In genomic region chr7:24473913-24474529, GRCm38 (mm10) we compare ENCODE assay signal across 8 mouse cellular contexts. TPM values are rescaled to one million over a fixed set of nuclear protein-coding genes. Genes with fewer than 3 reads are reported as not detected.
A peak's percentile ranks its signal among the peaks of the same experiment; 100 is the strongest.
DNase-seq lines count a peak whose midpoint lies in the region; ATAC-seq and TF ChIP-seq lines count a peak whose summit lies in the region.

No protein-coding gene starts in this region.

- WGBS in kidney, embryonic 15.5 days = 54% methylated on average over 10 of the region's 10 CpGs
- WGBS in forebrain, embryonic 16.5 days = 44% methylated on average over 10 of the region's 10 CpGs
- WGBS in kidney, adult 2 months = 51% methylated on average over 10 of the region's 10 CpGs
- WGBS in stomach, postnatal 0 days = 56% methylated on average over 10 of the region's 10 CpGs

- no peak for TF ChIP-seq POLR2A in kidney, adult 2 months (IDR thresholded peaks at IDR 0.05; ENCODE audit: low read depth, low read length)
- TF ChIP-seq POLR2A in myocyte (IDR thresholded peaks at IDR 0.05; ENCODE audit: insufficient read length, low read depth) = no peak

- no peak overlapping the region for H3K4me2 ChIP-seq in kidney, embryonic 15.5 days
- H3K4me2 ChIP-seq in forebrain, embryonic 16.5 days (ENCODE audit: low read length) = no peak overlapping the region
- no peak overlapping the region for H3K4me2 ChIP-seq in myocyte (ENCODE audit: low read depth)
- no peak overlapping the region for H3K4me2 ChIP-seq in stomach, postnatal 0 days (replicated peaks; ENCODE audit: low read depth)

- peaks cover 15% of the 10 kb centered on the region for H3K36me3 ChIP-seq in kidney, embryonic 15.5 days
- H3K36me3 ChIP-seq in forebrain, embryonic 16.5 days (ENCODE audit: control insufficient read depth, insufficient read depth) = no peaks in the 10 kb centered on the region
- H3K36me3 ChIP-seq in kidney, adult 2 months (ENCODE audit: control insufficient read depth, insufficient read depth, low read length) = no peaks in the 10 kb centered on the region
- H3K36me3 ChIP-seq in myocyte (ENCODE audit: control insufficient read depth, insufficient read depth) = peaks cover 14% of the 10 kb centered on the region
- no peaks in the 10 kb centered on the region; the same call in none of the 2 replicates for H3K36me3 ChIP-seq in stomach, postnatal 0 days (ENCODE audit: control insufficient read depth, insufficient read depth, low read length)

- no peaks in the 10 kb centered on the region for H3K79me2 ChIP-seq in myocyte (ENCODE audit: control insufficient read depth, insufficient read depth)

- H3K27ac ChIP-seq in kidney, embryonic 15.5 days = no peak overlapping the region
- H3K27ac ChIP-seq in forebrain, embryonic 16.5 days (ENCODE audit: low read length) = no peak overlapping the region
- no peak overlapping the region for H3K27ac ChIP-seq in kidney, adult 2 months (ENCODE audit: insufficient read depth, low read depth, low read length)
- H3K27ac ChIP-seq in stomach, postnatal 0 days (replicated peaks) = no peak overlapping the region

- H3K4me3 ChIP-seq in kidney, embryonic 15.5 days (replicated peaks) = no peak overlapping the region
- H3K4me3 ChIP-seq in forebrain, embryonic 16.5 days (replicated peaks; ENCODE audit: low read length) = no peak overlapping the region
- no peak overlapping the region for H3K4me3 ChIP-seq in kidney, adult 2 months (ENCODE audit: insufficient read depth, low read depth, low read length)
- H3K4me3 ChIP-seq in myocyte = no peak overlapping the region
- H3K4me3 ChIP-seq in stomach, postnatal 0 days (ENCODE audit: low read depth, low read length) = no peak overlapping the region

- H3K27me3 ChIP-seq in kidney, embryonic 15.5 days = no peaks in the 10 kb centered on the region
- no peaks in the 10 kb centered on the region for H3K27me3 ChIP-seq in forebrain, embryonic 16.5 days (replicated peaks; ENCODE audit: control insufficient read depth, insufficient read depth, low read length)
- no peaks in the 10 kb centered on the region for H3K27me3 ChIP-seq in kidney, adult 2 months (replicated peaks; ENCODE audit: control insufficient read depth, insufficient read depth, low read length)
- H3K27me3 ChIP-seq in myocyte (ENCODE audit: control insufficient read depth, insufficient read depth, insufficient read length) = no peaks in the 10 kb centered on the region
- H3K27me3 ChIP-seq in stomach, postnatal 0 days (ENCODE audit: control insufficient read depth, insufficient read depth, low read length) = no peaks in the 10 kb centered on the region

- no peaks in the 10 kb centered on the region for H3K9me3 ChIP-seq in kidney, embryonic 15.5 days (replicated peaks)
- no peaks in the 10 kb centered on the region; the same call in 1 of the 2 replicates for H3K9me3 ChIP-seq in forebrain, embryonic 16.5 days (ENCODE audit: control insufficient read depth, low read length)
- no peaks in the 10 kb centered on the region for H3K9me3 ChIP-seq in stomach, postnatal 0 days (ENCODE audit: control insufficient read depth, low read length)

- H3ac ChIP-seq in myocyte (ENCODE audit: control insufficient read depth, insufficient read length) = no peak overlapping the region

- TF ChIP-seq CTCF in kidney, adult 2 months (conservative IDR thresholded peaks at IDR 0.05; ENCODE audit: insufficient read depth, insufficient read length, low read depth, low read length) = peak; percentile 96
- peak; percentile 91 for TF ChIP-seq CTCF in stomach, postnatal 0 days (IDR thresholded peaks at IDR 0.05; ENCODE audit: low read depth)

- TF ChIP-seq EP300 in stomach, postnatal 0 days (optimal IDR thresholded peaks at IDR 0.05) = no peak

- peak; percentile 36 for DNase-seq in kidney, adult 11 months
- DNase-seq in cerebellum, adult 11-12 months = peak; percentile 78
- DNase-seq in kidney, adult 2 months = peak; percentile 70
- peak; percentile 65 for DNase-seq in liver
- DNase-seq in stomach, postnatal 0 days (ENCODE audit: low spot score) = peak; percentile 77

- H3K4me1 ChIP-seq in kidney, embryonic 15.5 days = 0 out of 2 replicates have a peak, but pooled peaks cover 3% of the 10 kb centered on the region
- H3K4me1 ChIP-seq in forebrain, embryonic 16.5 days (replicated peaks; ENCODE audit: control insufficient read depth, insufficient read depth, low read length) = peaks cover 4% of the 10 kb centered on the region; the same call in 1 of the 2 replicates
- H3K4me1 ChIP-seq in kidney, adult 2 months (ENCODE audit: control insufficient read depth, insufficient read depth, low read length) = no peaks in the 10 kb centered on the region
- H3K4me1 ChIP-seq in stomach, postnatal 0 days (replicated peaks; ENCODE audit: control insufficient read depth, insufficient read depth) = no peaks in the 10 kb centered on the region

- H3K9ac ChIP-seq in kidney, embryonic 15.5 days = no peak overlapping the region
- H3K9ac ChIP-seq in forebrain, embryonic 16.5 days (replicated peaks; ENCODE audit: low read depth, low read length) = no peak overlapping the region
- no peak overlapping the region for H3K9ac ChIP-seq in stomach, postnatal 0 days (ENCODE audit: low read length)

- ATAC-seq in kidney, embryonic 15.5 days (replicated peaks; ENCODE audit: low FRiP score) = no peak
- peak; percentile 41; the same call in 1 of the 2 replicates for ATAC-seq in forebrain, embryonic 16.5 days
- ATAC-seq in stomach, postnatal 0 days (ENCODE audit: low FRiP score, low TSS enrichment) = no peak

TF ChIP-seq in myocyte, 11 proteins besides CTCF, POLR2A, EP300 and RAD21:
- no peak for TF ChIP-seq TCF3 (IDR thresholded peaks at IDR 0.05; ENCODE audit: insufficient read length, low read depth)
- TF ChIP-seq SRF (IDR thresholded peaks at IDR 0.05; ENCODE audit: control insufficient read depth, insufficient read length, low read depth) = no peak
- TF ChIP-seq MYOD1 (IDR thresholded peaks at IDR 0.05; ENCODE audit: control insufficient read depth in 1 of 3, insufficient read length in 2 of 3, low read depth in 2 of 3) = no peak
- TF ChIP-seq REST (IDR thresholded peaks at IDR 0.05; ENCODE audit: insufficient read depth, insufficient read length) = no peak
- no peak for TF ChIP-seq TCF12 (IDR thresholded peaks at IDR 0.05; ENCODE audit: insufficient read depth, poor library complexity, severe bottlenecking)
- no peak for TF ChIP-seq CEBPB (IDR thresholded peaks at IDR 0.05; ENCODE audit: insufficient read depth, poor library complexity, severe bottlenecking)
- TF ChIP-seq USF1 (IDR thresholded peaks at IDR 0.05; ENCODE audit: low read depth) = no peak
- peak; percentile 48 for TF ChIP-seq POLR2AphosphoS2 (IDR thresholded peaks at IDR 0.05; ENCODE audit: insufficient read length, low read depth)
TF ChIP-seq in myocyte: peak in this region for 1.

RNA-seq across cellular contexts. Expression of gene Cadm4, which starts 7.8 kb away (rescaled TPM):
- polyA plus RNA-seq in kidney, embryonic 15.5 days (2015; fragmentation: Nextera tagmentation; extraction: Ambion mirVana) = 6.8 and 7.3 TPM in 2 replicates
- 67.8 and 86.8 TPM in 2 replicates for polyA plus RNA-seq in forebrain, embryonic 16.5 days (2015; fragmentation: Nextera tagmentation; extraction: Ambion mirVana)
- polyA plus RNA-seq in kidney, adult 2 months (2012; rRNA removed) = 54.7 and 66.4 TPM in 2 replicates
- 54.4 TPM for polyA plus RNA-seq in myocyte (2012; fragmentation: generic; extraction: Trizol)
- polyA plus RNA-seq in stomach, postnatal 0 days (2015; fragmentation: Nextera tagmentation; extraction: Ambion mirVana) = 3.4 and 4.5 TPM in 2 replicates

RNA-seq across cellular contexts. Expression of gene Plaur, which starts 11.7 kb away (rescaled TPM):
- polyA plus RNA-seq in kidney, embryonic 15.5 days (2015; fragmentation: Nextera tagmentation; extraction: Ambion mirVana) = 14.4 and 15.3 TPM in 2 replicates
- polyA plus RNA-seq in forebrain, embryonic 16.5 days (2015; fragmentation: Nextera tagmentation; extraction: Ambion mirVana) = 2.1 and 2.3 TPM in 2 replicates
- polyA plus RNA-seq in kidney, adult 2 months (2012; rRNA removed) = 10.1 and 12.9 TPM in 2 replicates
- polyA plus RNA-seq in myocyte (2012; fragmentation: generic; extraction: Trizol) = 32.5 TPM
- 26.8 and 28.8 TPM in 2 replicates for polyA plus RNA-seq in stomach, postnatal 0 days (2015; fragmentation: Nextera tagmentation; extraction: Ambion mirVana)

RNA-seq across cellular contexts. Expression of gene Irgc1, which starts 21.9 kb away (rescaled TPM):
- not detected in 2 replicates for polyA plus RNA-seq in kidney, embryonic 15.5 days (2015; fragmentation: Nextera tagmentation; extraction: Ambion mirVana)
- not detected in 2 replicates for polyA plus RNA-seq in forebrain, embryonic 16.5 days (2015; fragmentation: Nextera tagmentation; extraction: Ambion mirVana)
- 0.33 and 0.41 TPM in 2 replicates for polyA plus RNA-seq in kidney, adult 2 months (2012; rRNA removed)
- 0.32 TPM for polyA plus RNA-seq in myocyte (2012; fragmentation: generic; extraction: Trizol)
- 0.05 and 0.10 TPM in 2 replicates for polyA plus RNA-seq in stomach, postnatal 0 days (2015; fragmentation: Nextera tagmentation; extraction: Ambion mirVana)

RNA-seq across cellular contexts. Expression of gene Zfp428, which starts 32.8 kb away (rescaled TPM):
- polyA plus RNA-seq in kidney, embryonic 15.5 days (2015; fragmentation: Nextera tagmentation; extraction: Ambion mirVana) = 61.6 and 66.6 TPM in 2 replicates
- 267 and 282 TPM in 2 replicates for polyA plus RNA-seq in forebrain, embryonic 16.5 days (2015; fragmentation: Nextera tagmentation; extraction: Ambion mirVana)
- 9.5 and 17.1 TPM in 2 replicates for polyA plus RNA-seq in kidney, adult 2 months (2012; rRNA removed)
- 30.0 TPM for polyA plus RNA-seq in myocyte (2012; fragmentation: generic; extraction: Trizol)
- 13.6 and 15.8 TPM in 2 replicates for polyA plus RNA-seq in stomach, postnatal 0 days (2015; fragmentation: Nextera tagmentation; extraction: Ambion mirVana)

RNA-seq across cellular contexts. Expression of gene AC161166.1, which starts 38.2 kb away (rescaled TPM):
- polyA plus RNA-seq in kidney, embryonic 15.5 days (2015; fragmentation: Nextera tagmentation; extraction: Ambion mirVana) = 0.48 and 0.68 TPM in 2 replicates
- polyA plus RNA-seq in forebrain, embryonic 16.5 days (2015; fragmentation: Nextera tagmentation; extraction: Ambion mirVana) = 1.2 and 1.9 TPM in 2 replicates
- not detected in 2 replicates for polyA plus RNA-seq in kidney, adult 2 months (2012; rRNA removed)
- 0.10 TPM for polyA plus RNA-seq in myocyte (2012; fragmentation: generic; extraction: Trizol)
- polyA plus RNA-seq in stomach, postnatal 0 days (2015; fragmentation: Nextera tagmentation; extraction: Ambion mirVana) = 0.07 and 0.10 TPM in 2 replicates
